Mouse (Mus musculus) stomach, postnatal 0 days (tissue): ENCODE results near the gene Fgfr2. TPM values are rescaled to one million over a fixed set of nuclear protein-coding genes. Genes with fewer than 3 reads are reported as not detected.

Source experiments
- ATAC-seq: fragments of 200-750 bp; cut with Nextera tagmentation; 2 replicates; pipeline ENCODE4 v1.8.0; 2017; ENCODE audit not compliant: low FRiP score, low TSS enrichment
- DNase-seq: peaks from one replicate; pipeline ENCODE4 v3.0.0-alpha.2; 2016; ENCODE audit warnings: low spot score
- H3K27ac ChIP-seq: fragments of 300-500 bp; sonication (generic); replicated peaks from 2 replicates; pipeline ENCODE4 v1.5.1; 2014; ENCODE audit warnings: mild to moderate bottlenecking, control low read depth
- H3K27me3 ChIP-seq: fragments of 300-500 bp; sonication (generic); 2 replicates; pipeline ENCODE4 v1.6.1; 2014; ENCODE audit warnings: low read length; ENCODE audit not compliant: control insufficient read depth, insufficient read depth
- H3K36me3 ChIP-seq: fragments of 300-500 bp; sonication (generic); 2 replicates; pipeline ENCODE4 v1.6.1; 2014; ENCODE audit warnings: low read length, mixed read lengths; ENCODE audit not compliant: control insufficient read depth, insufficient read depth
- H3K4me1 ChIP-seq: fragments of 300-500 bp; sonication (generic); replicated peaks from 2 replicates; pipeline ENCODE4 v1.6.1; 2014; ENCODE audit warnings: antibody characterized with exemption; ENCODE audit not compliant: control insufficient read depth, insufficient read depth
- H3K4me2 ChIP-seq: fragments of 300-500 bp; sonication (generic); replicated peaks from 2 replicates; pipeline ENCODE4 v1.6.1; 2014; ENCODE audit warnings: low read depth, mild to moderate bottlenecking, control low read depth, moderate library complexity
- H3K4me3 ChIP-seq: fragments of 300-500 bp; sonication (generic); 2 replicates; pipeline ENCODE4 v1.5.1; 2014; ENCODE audit warnings: low read depth, low read length, control low read depth
- H3K9ac ChIP-seq: fragments of 300-500 bp; sonication (generic); 2 replicates; pipeline ENCODE4 v1.6.1; 2014; ENCODE audit warnings: mild to moderate bottlenecking, low read length, control low read depth, mixed read lengths
- H3K9me3 ChIP-seq: fragments of 300-500 bp; sonication (generic); 2 replicates; pipeline ENCODE4 v1.6.1; 2016; ENCODE audit warnings: low read length; ENCODE audit not compliant: control insufficient read depth
- CTCF ChIP-seq: IDR thresholded peaks from 2 replicates; pipeline ENCODE4 v1.5.1; 2016; ENCODE audit warnings: antibody characterized with exemption, low read depth, mild to moderate bottlenecking, moderate library complexity
- EP300 ChIP-seq: optimal IDR thresholded peaks from 2 replicates; pipeline ENCODE3; 2016; ENCODE audit warnings: antibody characterized with exemption
- WGBS: fragments of 180-500 bp; shearing (Covaris S2); extraction: QIAGEN DNeasy Blood & Tissue Kit; methylation state at CpG from one replicate; pipeline ENCODE4 v1.1.7; 2014; 5-methylcytosine and 5-hydroxymethylcytosine counted together
- polyA plus RNA-seq: library from polyadenylated mRNA; unstranded; fragments of >200 nt; fragmentation: Nextera tagmentation; extraction: Ambion mirVana; gene quantifications from 2 replicates; pipeline ENCODE4 v1.2.1, GENCODE M21; 2015

Fgfr2 gene
- polyA plus RNA-seq, 1 experiment from 2014 or later, result 60.8 TPM

GRCm38 (mm10) chr7:132347273-132348045 is 775.7 kb downstream of the Fgfr2 start:
- ATAC-seq (no peak), DNase-seq (no peak)
- no peak for TF ChIP-seq EP300
- no peak for TF ChIP-seq CTCF
- Histone ChIP-seq H3K9me3 (no peaks in the 10 kb centered on the region), H3K27me3 (no peaks in the 10 kb centered on the region), H3K4me3 (no peak overlapping the region), H3K9ac (no peak overlapping the region), H3K4me1 (no peaks in the 10 kb centered on the region), H3K4me2 (no peak overlapping the region), H3K36me3 (no peaks in the 10 kb centered on the region), H3K27ac (0 out of 2 replicates have a peak overlapping the region, but pooled peaks have one; percentile 20)
- 70% methylated on average over 9 of the region's 9 CpGs for WGBS

DNA sequence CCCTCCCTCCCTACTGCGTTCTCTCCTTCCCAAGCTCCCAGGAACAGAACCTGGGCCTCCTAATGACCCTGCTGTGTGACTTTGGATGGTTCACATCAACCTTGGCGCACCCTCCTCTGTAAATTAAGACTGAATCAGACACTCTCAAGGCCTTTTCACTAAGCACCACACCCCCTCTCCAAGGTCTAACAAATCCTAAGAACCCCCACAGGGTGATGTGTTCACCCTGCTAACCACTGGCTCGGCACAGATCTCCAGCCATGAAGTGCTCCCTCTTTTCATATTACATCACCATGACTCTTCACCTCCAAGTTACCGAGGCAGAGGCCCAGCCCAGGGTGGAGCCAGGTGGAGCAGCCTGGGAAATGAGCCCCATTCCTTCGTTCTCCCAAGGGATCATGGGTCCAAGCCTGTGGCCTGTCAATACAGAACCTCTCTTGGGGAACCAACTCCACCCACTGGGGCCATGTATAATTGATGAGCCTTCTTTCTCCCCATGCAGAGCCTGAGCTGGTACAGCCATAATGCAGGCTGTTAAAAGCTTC is 777.6 kb downstream of the Fgfr2 start:
- DNase-seq (peak; percentile 70), ATAC-seq (peak; percentile 90)
- H3K4me3 ChIP-seq, result no peak overlapping the region
- no peak overlapping the region for H3K4me2 ChIP-seq
- H3K4me1 ChIP-seq, result no peaks in the 10 kb centered on the region
- H3K9ac ChIP-seq, result no peak overlapping the region
- H3K27me3 ChIP-seq, result no peaks in the 10 kb centered on the region
- peak overlapping the region; percentile 76 for H3K27ac ChIP-seq
- H3K9me3 ChIP-seq, result no peaks in the 10 kb centered on the region
- TF ChIP-seq CTCF (no peak), EP300 (no peak)
- H3K36me3 ChIP-seq, result no peaks in the 10 kb centered on the region
- 62% methylated on average over 5 of the region's 5 CpGs for WGBS

DNA sequence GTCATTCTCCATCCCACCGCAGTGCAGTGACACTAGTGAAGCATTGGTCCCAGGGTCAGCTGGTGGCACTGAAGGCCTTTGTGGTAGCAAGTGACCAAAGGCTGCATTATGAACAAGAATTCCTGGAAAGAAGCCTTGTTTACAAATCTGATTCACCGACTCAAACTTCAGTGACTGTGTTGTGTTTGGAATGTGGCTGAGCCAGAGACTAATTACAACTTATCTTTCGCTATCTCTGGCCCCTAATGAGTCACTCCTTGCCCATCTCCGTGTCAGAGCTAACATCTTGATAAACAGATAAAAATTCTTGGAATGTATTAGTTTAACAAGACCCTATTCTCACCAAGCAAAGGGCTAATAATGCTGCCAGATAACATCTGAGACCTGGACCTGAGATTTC is 778.5 kb downstream of the Fgfr2 start:
- no peak for TF ChIP-seq EP300
- no peak for TF ChIP-seq CTCF
- WGBS, result 22% methylated on average over 4 of the region's 4 CpGs
- Histone ChIP-seq H3K9ac (no peak overlapping the region), H3K4me3 (no peak overlapping the region), H3K9me3 (no peaks in the 10 kb centered on the region), H3K4me2 (no peak overlapping the region), H3K4me1 (no peaks in the 10 kb centered on the region), H3K27me3 (no peaks in the 10 kb centered on the region), H3K36me3 (no peaks in the 10 kb centered on the region), H3K27ac (peak overlapping the region; percentile 76)
- peak; percentile 38; the same call in 1 of the 2 replicates for ATAC-seq
- no peak for DNase-seq

GRCm38 (mm10) chr7:132343900-132344299 is 779.2 kb downstream of the Fgfr2 start:
- 89% methylated on average over 2 of the region's 2 CpGs for WGBS
- TF ChIP-seq EP300 (no peak), CTCF (no peak)
- no peak for ATAC-seq

GRCm38 (mm10) chr7:132343146-132343545 is 780.0 kb downstream of the Fgfr2 start:
- Histone ChIP-seq H3K4me1 (no peaks in the 10 kb centered on the region), H3K9me3 (no peaks in the 10 kb centered on the region), H3K27me3 (no peaks in the 10 kb centered on the region), H3K36me3 (no peaks in the 10 kb centered on the region), H3K4me2 (no peak overlapping the region), H3K9ac (no peak overlapping the region), H3K4me3 (no peak overlapping the region), H3K27ac (no peak overlapping the region)
- DNase-seq (no peak), ATAC-seq (no peak)
- TF ChIP-seq CTCF (no peak), EP300 (no peak)
- 73% methylated on average over 2 of the region's 2 CpGs for WGBS

More at GRCm38 (mm10) chr7:132343900-132344299, 779.2 kb downstream of the Fgfr2 start:
- Histone ChIP-seq H3K4me1 (no peaks in the 10 kb centered on the region), H3K36me3 (no peaks in the 10 kb centered on the region), H3K4me3 (no peak overlapping the region), H3K27me3 (no peaks in the 10 kb centered on the region), H3K9ac (no peak overlapping the region), H3K27ac (no peak overlapping the region), H3K4me2 (no peak overlapping the region), H3K9me3 (no peaks in the 10 kb centered on the region)
- no peak for DNase-seq
